Mouse (Mus musculus) thymus, postnatal 36 days (tissue): Measurements from ENCODE around the gene Colgalt2.

Experiments
- DNase-seq, 2 experiments: peaks; one replicate each; pipeline ENCODE4 v3.0.0; 2022; ENCODE audit warnings: mixed read lengths in 2 of 2

Gene Colgalt2

DNA sequence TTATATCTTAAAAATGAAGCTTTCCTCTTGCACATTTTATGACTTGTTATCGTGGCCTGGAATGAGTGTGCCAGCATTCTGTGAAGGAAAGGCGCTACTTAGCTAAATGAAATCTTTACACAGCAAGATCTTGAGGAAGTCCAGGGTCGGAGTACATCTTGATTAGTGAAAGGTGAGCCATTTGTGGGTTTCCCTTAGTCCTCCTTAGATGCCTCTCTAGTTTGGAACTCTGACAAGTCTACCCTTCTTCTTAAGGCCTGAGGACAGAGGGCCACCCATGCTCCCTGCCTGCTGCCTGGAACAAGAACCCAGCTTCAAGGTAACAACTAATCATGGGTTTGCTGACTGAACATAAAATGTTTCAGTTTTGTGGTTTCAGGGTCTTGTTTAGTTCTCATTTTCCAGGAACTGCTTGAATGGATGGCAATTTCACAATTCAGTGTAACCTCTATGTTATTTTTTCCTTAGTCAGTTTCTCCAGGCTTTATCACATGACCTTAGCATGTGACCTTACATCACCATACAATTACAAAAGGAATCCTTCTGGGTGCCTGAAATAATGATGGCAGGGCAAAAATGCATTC is 140.8 kb downstream of the Colgalt2 start:
- no peak for DNase-seq

DNA sequence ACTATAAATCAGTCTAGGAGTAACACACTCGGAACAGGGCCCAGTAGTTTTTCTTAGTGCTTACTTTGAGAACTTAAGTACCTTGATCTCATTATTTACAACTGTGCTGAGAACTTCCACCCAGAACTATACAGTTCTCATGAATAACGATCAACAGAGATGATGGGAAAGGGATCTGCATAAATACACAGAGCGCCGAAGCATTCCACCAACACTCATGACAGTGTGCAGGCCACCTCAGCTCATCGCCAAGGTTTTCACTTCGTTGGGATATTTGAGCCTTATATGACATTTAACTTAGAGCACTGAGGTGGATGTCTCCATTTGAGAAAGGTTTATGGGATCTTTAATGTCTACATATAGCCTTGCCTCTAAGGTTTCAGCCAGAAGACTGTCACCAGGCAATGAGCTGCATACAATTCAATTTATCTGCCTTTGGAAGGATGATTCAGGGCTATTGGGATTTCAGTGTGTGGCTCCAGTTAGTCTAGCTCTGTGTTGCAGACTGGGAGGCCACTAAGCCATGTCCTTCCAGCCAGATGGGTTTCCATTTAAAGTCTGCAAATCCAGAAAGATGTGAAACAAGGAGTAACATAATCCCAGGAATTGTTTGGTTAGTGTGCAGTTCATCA is 143.2 kb downstream of the Colgalt2 start:
- DNase-seq, result no peak

DNA sequence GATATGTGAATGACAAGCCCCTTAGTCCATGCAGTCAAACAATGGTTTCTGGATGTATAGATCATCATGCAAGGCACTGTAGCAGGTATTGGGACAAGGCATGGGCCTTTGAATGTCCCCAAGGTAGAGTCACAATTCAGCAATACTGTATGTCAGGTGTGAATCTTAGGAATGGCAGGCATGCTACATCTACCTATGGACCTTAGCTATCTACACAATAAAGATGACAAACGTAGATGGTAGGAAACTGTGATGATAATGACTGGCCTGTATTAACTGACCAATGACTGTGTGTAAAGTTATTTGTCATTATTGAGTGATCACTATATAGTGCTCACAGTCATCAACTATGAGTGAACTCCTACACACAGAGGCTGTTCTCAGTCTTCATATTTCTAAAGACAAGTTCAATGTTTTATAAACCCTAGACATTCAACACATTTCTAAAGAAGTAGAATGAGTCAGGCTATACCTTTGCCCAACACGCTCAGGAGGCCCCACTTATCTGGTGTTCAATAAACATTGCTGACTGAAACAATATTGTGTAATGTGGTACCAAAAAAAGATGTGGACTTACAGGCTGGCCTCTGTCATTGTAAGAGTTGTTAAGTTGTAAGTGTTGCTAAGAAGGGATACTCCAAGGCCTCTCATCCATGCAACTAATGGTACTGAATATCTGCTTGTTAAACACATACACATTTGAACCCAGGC is 144.0 kb downstream of the Colgalt2 start:
- DNase-seq, result no peak

- no peak for DNase-seq
These were observed 149.6 kb downstream of the Colgalt2 start for GRCm38 (mm10) chr1:152549061-152549738.

- no peak for DNase-seq
These were observed 150.9 kb downstream of the Colgalt2 start for GRCm38 (mm10) chr1:152550544-152550943.

DNA sequence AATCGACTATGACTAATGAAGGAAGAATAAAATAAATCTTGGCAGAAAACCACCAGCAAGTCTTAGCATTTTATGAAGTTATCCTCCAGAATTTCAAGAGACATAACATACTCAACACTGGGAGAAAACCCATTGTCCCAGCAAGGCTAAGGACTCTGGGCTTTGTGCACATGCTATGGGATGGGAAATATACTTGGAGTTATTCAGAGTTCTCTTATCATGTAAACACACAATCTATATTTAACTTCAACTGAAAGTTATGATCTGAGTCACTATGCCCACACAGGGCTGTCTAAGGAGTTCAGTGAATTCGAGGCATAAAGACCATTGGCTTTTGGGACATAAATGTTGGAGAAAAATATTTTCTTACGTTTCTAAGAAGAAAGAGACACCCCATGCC is 151.3 kb downstream of the Colgalt2 start:
- no peak for DNase-seq

- no peak for DNase-seq
These were observed 154.4 kb downstream of the Colgalt2 start for GRCm38 (mm10) chr1:152553912-152554547.

DNA sequence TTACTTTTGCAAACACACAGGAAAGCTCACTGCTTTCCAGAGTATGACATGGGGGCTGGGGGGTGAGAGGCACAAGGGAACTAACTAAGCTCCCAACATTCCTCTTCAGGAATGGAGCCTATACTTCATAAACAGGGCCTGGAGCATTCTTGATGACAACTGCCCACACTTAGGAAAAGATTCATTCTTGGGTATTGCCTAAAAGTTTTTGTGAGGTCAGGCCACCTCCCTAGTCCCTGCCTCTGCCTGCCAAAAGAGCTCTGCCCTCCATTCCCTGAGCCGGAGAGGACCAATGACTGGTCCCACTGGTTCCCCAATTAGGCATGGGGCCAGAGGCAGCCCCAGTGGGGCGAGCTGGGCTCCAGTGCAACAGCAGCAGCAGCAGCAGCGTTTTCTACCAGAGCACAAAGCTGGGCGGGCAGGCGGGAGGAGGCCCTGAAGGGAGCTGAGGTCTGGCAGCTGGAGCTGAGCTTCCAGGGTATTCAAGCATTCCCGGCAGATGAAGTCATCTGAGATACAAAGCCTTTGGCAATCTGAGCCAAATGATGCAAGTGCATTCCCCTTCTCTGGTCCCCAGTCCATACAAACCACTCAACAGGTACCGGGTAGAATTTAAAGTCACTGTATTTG is 156.4 kb downstream of the Colgalt2 start:
- DNase-seq, result no peak

DNA sequence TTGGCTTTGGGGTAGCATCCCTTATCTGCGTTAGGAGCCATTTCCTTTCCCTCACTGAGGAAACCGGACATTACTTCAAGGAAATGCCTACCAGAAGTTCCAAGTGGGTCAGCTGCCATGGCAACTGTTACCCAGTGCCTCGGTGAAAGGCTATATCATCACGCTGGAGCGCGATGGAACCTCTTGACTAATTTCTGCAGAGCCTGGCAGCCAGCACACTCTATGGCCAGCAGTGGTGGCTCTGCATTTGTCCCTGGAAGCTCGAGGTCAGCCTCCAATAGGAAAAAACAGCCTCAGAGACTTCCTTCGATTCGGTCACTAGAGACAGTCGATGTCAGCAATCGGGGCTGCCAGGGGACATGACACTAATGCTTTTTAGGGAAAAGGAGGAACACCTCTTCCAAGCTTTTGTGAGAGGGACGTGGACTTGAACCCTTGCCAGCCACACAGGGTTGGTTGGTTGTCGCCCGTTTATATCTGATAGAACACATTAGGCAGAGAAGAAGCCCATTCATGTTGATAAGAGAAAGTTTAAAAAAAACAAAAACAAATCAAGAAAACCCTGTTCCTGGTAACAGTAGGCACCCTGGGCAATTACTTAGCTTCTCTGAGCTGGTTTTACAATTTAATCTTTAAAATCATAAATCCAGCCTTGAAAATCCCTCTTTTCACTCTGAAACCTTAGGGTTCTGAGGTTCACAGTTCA is 157.1 kb downstream of the Colgalt2 start:
- DNase-seq, result no peak
